Mouse (Mus musculus) neural tube, embryonic 11.5 days (tissue): ENCODE results near the gene Rps11. TPM values are rescaled to one million over a fixed set of nuclear protein-coding genes. Genes with fewer than 3 reads are reported as not detected.

Experiments used
- ATAC-seq: fragments of 200-750 bp; cut with Nextera tagmentation; 2 replicates; pipeline ENCODE4 v1.8.0; 2017; ENCODE audit warnings: moderate number of reproducible peaks, mild to moderate bottlenecking, moderate TSS enrichment, moderate library complexity; ENCODE audit not compliant: insufficient read depth, low FRiP score, low TSS enrichment
- DNase-seq: peaks from one replicate; pipeline ENCODE4 v3.0.0-alpha.2; 2015; ENCODE audit warnings: low spot score
- H3K27ac ChIP-seq: fragments of 300-500 bp; sonication (generic); 2 replicates; pipeline ENCODE4 v1.5.1; 2014; ENCODE audit warnings: low read depth, mild to moderate bottlenecking, low read length
- H3K27me3 ChIP-seq: fragments of 300-500 bp; sonication (generic); 2 replicates; pipeline ENCODE4 v1.6.1; 2014; ENCODE audit warnings: mild to moderate bottlenecking, low read length, mixed read lengths; ENCODE audit not compliant: control insufficient read depth, insufficient read depth
- H3K36me3 ChIP-seq: fragments of 300-500 bp; sonication (generic); 2 replicates; pipeline ENCODE4 v1.6.1; 2014; ENCODE audit warnings: mild to moderate bottlenecking, low read length, moderate library complexity, mixed read lengths; ENCODE audit not compliant: control insufficient read depth, insufficient read depth
- H3K4me1 ChIP-seq: fragments of 300-500 bp; sonication (generic); 2 replicates; pipeline ENCODE4 v1.6.1; 2014; ENCODE audit warnings: low read length, mixed read lengths; ENCODE audit not compliant: control insufficient read depth, insufficient read depth
- H3K4me2 ChIP-seq: fragments of 300-500 bp; sonication (generic); 2 replicates; pipeline ENCODE4 v1.6.1; 2014; ENCODE audit warnings: low read depth, mild to moderate bottlenecking, moderate library complexity
- H3K4me3 ChIP-seq: fragments of 300-500 bp; sonication (generic); 2 replicates; pipeline ENCODE4 v1.5.1; 2014; ENCODE audit warnings: low read depth, low read length
- H3K9ac ChIP-seq: fragments of 300-500 bp; sonication (generic); 2 replicates; pipeline ENCODE4 v1.6.1; 2014; ENCODE audit warnings: mild to moderate bottlenecking, low read length
- H3K9me3 ChIP-seq: fragments of 300-500 bp; sonication (generic); 2 replicates; pipeline ENCODE4 v1.6.1; 2016; ENCODE audit warnings: low read length; ENCODE audit not compliant: control insufficient read depth
- WGBS: fragments of 180-500 bp; shearing (Covaris S2); extraction: QIAGEN DNeasy Blood & Tissue Kit; methylation state at CpG from one replicate; pipeline ENCODE4 v1.1.7; 2014; 5-methylcytosine and 5-hydroxymethylcytosine counted together
- microRNA counts: library from miRNA; unstranded; fragments of <30 nt; microRNA quantifications from one replicate; lab custom pipeline; 2015
- microRNA-seq: library from miRNA; unstranded; fragments of <30 nt; microRNA quantifications from one replicate; pipeline ENCODE4, GENCODE M21; 2016
- polyA plus RNA-seq: library from polyadenylated mRNA; unstranded; fragments of >200 nt; fragmentation: Nextera tagmentation; extraction: Ambion mirVana; gene quantifications from 2 replicates; pipeline ENCODE4 v1.2.1, GENCODE M21; 2014

Rps11 gene
- polyA plus RNA-seq, 1 experiment from 2014 or later = 1,454 TPM

DNA sequence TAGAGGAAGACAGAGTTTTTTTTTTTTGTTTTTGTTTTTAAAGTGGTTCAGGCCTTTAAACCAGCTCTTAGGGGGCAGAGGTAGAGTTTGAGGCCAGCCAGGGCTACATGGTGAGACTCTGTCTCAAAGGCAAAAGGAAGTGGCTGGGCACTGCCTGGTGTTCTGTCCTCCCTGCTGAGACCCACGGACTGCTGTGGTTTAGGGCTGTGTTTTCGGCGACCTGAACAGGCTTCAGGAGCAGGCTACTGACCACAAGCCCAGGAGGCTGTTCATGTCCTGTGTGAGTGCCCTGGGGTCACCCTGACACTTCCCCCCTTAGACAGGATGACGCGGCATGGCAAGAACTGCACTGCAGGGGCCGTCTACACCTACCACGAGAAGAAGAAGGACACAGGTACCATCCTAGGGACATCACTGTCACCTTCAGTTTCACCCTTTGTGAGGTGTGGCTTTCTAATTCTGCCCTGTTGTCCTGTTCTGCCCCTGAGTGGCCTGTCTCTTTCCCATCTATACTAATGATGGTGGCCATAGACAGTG lies 51.0 kb downstream of the Rps11 start:
- Histone ChIP-seq H3K4me1 (no peaks in the 10 kb centered on the region), H3K36me3 (no peaks in the 10 kb centered on the region; the same call in 1 of the 2 replicates), H3K27ac (no peak overlapping the region), H3K4me2 (no peak overlapping the region), H3K9me3 (no peaks in the 10 kb centered on the region), H3K9ac (no peak overlapping the region), H3K4me3 (no peak overlapping the region), H3K27me3 (no peaks in the 10 kb centered on the region)
- ATAC-seq = no peak
- 81% methylated on average over 7 of the region's 7 CpGs for WGBS
- no peak for DNase-seq

MicroRNA genes within 50 kb of the gene (microRNA counts, 519-probe panel; counts per million panel counts)
- microRNA mmu-miR-150 (lab: Ali Mortazavi, UCI) = 171 counts per million, percentile 57 among the panel's probes with 10 or more counts

Small RNA genes within 50 kb of the gene (microRNA-seq; reads per million reads assigned to microRNA genes)
- gene Mir150 (9.9 reads per million, percentile 22 among the genes with 10 or more reads in this experiment), gene Mir5121 (10.7 reads per million, percentile 23 among the genes with 10 or more reads in this experiment), gene Mir7055 (not detected)

Other genes starting within 250 kb of the Rps11 start
- 87.7 and 93.1 TPM in 2 replicates for gene Med25, start 231.7 kb downstream of the Rps11 start, polyA plus RNA-seq
- gene Fuz, start 228.4 kb downstream of the Rps11 start, polyA plus RNA-seq = 18.7 and 20.0 TPM in 2 replicates
- gene Ap2a1, start 194.9 kb downstream of the Rps11 start, polyA plus RNA-seq = 92.5 and 95.0 TPM in 2 replicates
- 0.27 TPM in 1 of 2 replicates, not detected in the other for gene Tsks, start 181.2 kb downstream of the Rps11 start, polyA plus RNA-seq
- gene Cpt1c, start 149.6 kb downstream of the Rps11 start, polyA plus RNA-seq = 22.0 and 25.2 TPM in 2 replicates
- gene Prmt1, start 137.9 kb downstream of the Rps11 start, polyA plus RNA-seq = 304 and 319 TPM in 2 replicates
- 67.1 and 72.3 TPM in 2 replicates for gene Irf3, start 126.8 kb downstream of the Rps11 start, polyA plus RNA-seq
- gene Bcl2l12, start 125.7 kb downstream of the Rps11 start, polyA plus RNA-seq = 51.6 and 52.9 TPM in 2 replicates
- 54.7 and 57.6 TPM in 2 replicates for gene Scaf1, start 108.1 kb downstream of the Rps11 start, polyA plus RNA-seq
- 17.7 and 20.0 TPM in 2 replicates for gene Rras, start 106.5 kb downstream of the Rps11 start, polyA plus RNA-seq
- 12.9 and 13.2 TPM in 2 replicates for gene Prr12, start 71.6 kb downstream of the Rps11 start, polyA plus RNA-seq
- 59.3 and 65.1 TPM in 2 replicates for gene Nosip, start 62.0 kb downstream of the Rps11 start, polyA plus RNA-seq
- gene Prrg2, start 61.8 kb downstream of the Rps11 start, polyA plus RNA-seq = 14.8 and 16.2 TPM in 2 replicates
- 142 and 151 TPM in 2 replicates for gene Rcn3, start 32.2 kb downstream of the Rps11 start, polyA plus RNA-seq
- 11.3 and 12.8 TPM in 2 replicates for gene Fcgrt, start 20.6 kb downstream of the Rps11 start, polyA plus RNA-seq
- gene Rpl13a, start 4.3 kb upstream of the Rps11 start, polyA plus RNA-seq = 1,071 and 1,190 TPM in 2 replicates
- gene Gm45713, start 11.8 kb upstream of the Rps11 start, polyA plus RNA-seq = 0.21 and 0.30 TPM in 2 replicates
- 0.76 and 0.85 TPM in 2 replicates for gene Flt3l, start 12.0 kb upstream of the Rps11 start, polyA plus RNA-seq
- gene Pih1d1, start 29.9 kb upstream of the Rps11 start, polyA plus RNA-seq = 98.4 and 108 TPM in 2 replicates
- gene Aldh16a1, start 30.1 kb upstream of the Rps11 start, polyA plus RNA-seq = 34.2 and 37.6 TPM in 2 replicates
- 2.3 and 3.6 TPM in 2 replicates for gene Slc17a7, start 39.5 kb upstream of the Rps11 start, polyA plus RNA-seq
- gene Gfy, start 55.1 kb upstream of the Rps11 start, polyA plus RNA-seq = not detected in 2 replicates
- gene Pth2, start 56.6 kb upstream of the Rps11 start, polyA plus RNA-seq = not detected in 2 replicates
- 0.27 and 0.47 TPM in 2 replicates for gene Ccdc155, start 80.5 kb upstream of the Rps11 start, polyA plus RNA-seq
- 3.1 and 5.2 TPM in 2 replicates for gene Dkkl1, start 87.7 kb upstream of the Rps11 start, polyA plus RNA-seq
- 247 and 252 TPM in 2 replicates for gene Tead2, start 91.3 kb upstream of the Rps11 start, polyA plus RNA-seq
- gene Cd37, start 114.7 kb upstream of the Rps11 start, polyA plus RNA-seq = 0.74 and 0.76 TPM in 2 replicates
- 0.11 TPM in 1 of 2 replicates, not detected in the other for gene Slc6a16, start 116.6 kb upstream of the Rps11 start, polyA plus RNA-seq
- not detected in 2 replicates for gene Slc6a21, start 153.1 kb upstream of the Rps11 start, polyA plus RNA-seq
- gene Trpm4, start 209.3 kb upstream of the Rps11 start, polyA plus RNA-seq = 6.5 and 8.6 TPM in 2 replicates
- 0.87 and 1.1 TPM in 2 replicates for gene Hrc, start 210.9 kb upstream of the Rps11 start, polyA plus RNA-seq
- 11.9 and 12.1 TPM in 2 replicates for gene Ppfia3, start 242.6 kb upstream of the Rps11 start, polyA plus RNA-seq
- gene Lin7b, start 246.1 kb upstream of the Rps11 start, polyA plus RNA-seq = 1.6 and 3.4 TPM in 2 replicates